Mouse (Mus musculus): ENCODE data around the gene Ahcy.

The Ahcy gene

GRCm38 (mm10) chr2:155073978-155074765 is at the start of gene Ahcy:
Ahcy (minus strand) TSS chr2:155074497.
- peak; percentile 77 for DNase-seq (ENCODE audit: extremely low read depth, low read depth)

GRCm38 (mm10) chr2:155115216-155115830 is 41.0 kb upstream of the Ahcy start:
- no peak for DNase-seq (ENCODE audit: extremely low read depth, low read depth)

DNA sequence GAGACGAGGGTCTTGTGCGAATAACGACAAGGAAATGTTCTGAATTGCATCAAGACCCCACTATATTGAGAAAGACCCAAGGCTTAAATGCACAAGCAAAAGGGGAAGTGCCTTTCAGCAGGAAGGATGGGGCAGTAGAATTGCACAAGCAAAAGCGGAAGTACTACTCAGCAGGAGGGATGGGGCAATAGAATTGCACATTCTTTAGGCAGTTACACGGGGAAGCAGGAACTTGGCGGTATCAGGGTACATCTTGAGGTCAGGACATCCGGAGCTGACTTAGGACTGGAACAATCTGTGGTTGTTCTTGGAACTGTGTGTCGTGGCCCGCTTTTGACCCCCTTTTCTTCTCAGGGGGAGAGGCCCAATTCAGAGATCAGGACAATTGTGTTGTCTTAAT is 33.0 kb upstream of the Ahcy start:
- DNase-seq (ENCODE audit: extremely low read depth, low read depth) = peak; percentile 50

DNA sequence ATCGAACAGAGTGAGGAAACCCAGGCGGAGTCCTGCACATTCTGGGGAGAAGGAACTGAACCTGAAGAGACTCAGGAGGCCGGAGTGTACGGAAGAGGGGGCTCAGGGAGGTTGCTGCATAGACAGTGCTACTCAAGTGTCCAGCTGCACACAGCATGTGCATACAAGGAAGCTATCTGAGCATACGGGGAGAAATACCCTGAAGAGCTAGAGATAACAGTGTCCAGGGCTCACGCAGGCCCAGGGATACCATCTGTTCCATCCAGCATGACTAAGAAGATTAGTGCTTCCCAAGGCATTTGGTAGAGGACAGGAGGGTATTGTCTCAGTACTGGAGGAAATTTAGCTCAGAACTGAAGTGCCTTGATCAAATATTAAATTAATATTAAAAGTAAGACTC is 29.3 kb upstream of the Ahcy start:
- no peak for DNase-seq (ENCODE audit: extremely low read depth, low read depth)

- no peak for DNase-seq (ENCODE audit: extremely low read depth, low read depth)
Observed at GRCm38 (mm10) chr2:155101761-155102181, 27.5 kb upstream of the Ahcy start.

DNA sequence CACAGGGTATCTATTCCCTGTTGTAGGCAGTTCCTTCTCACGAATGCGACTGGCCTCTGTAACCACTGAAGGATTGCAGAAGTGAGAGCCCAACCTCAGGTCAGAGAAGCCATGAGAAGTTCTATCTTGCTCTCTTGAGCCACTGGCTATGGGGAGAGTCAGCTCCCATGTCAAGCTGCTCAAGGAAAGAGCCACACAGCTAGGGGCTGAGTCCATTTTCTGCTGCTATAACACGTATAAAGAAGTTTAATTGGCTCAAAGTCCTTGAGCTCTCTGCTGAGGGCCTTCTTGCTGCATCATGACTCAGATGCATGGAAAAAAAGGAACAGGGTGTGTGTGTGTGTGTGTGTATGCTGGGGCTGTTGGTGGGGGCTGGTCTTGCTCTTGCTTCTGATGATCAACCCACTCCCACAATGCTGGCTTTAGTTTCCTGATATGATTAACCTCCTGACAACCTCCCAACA is 26.5 kb upstream of the Ahcy start:
- DNase-seq (ENCODE audit: extremely low read depth, low read depth) = no peak

- DNase-seq (ENCODE audit: extremely low read depth, low read depth) = no peak
Observed at GRCm38 (mm10) chr2:155099994-155100795, 25.9 kb upstream of the Ahcy start.

GRCm38 (mm10) chr2:155099421-155099820 is 25.1 kb upstream of the Ahcy start:
- DNase-seq (ENCODE audit: extremely low read depth, low read depth) = no peak

DNA sequence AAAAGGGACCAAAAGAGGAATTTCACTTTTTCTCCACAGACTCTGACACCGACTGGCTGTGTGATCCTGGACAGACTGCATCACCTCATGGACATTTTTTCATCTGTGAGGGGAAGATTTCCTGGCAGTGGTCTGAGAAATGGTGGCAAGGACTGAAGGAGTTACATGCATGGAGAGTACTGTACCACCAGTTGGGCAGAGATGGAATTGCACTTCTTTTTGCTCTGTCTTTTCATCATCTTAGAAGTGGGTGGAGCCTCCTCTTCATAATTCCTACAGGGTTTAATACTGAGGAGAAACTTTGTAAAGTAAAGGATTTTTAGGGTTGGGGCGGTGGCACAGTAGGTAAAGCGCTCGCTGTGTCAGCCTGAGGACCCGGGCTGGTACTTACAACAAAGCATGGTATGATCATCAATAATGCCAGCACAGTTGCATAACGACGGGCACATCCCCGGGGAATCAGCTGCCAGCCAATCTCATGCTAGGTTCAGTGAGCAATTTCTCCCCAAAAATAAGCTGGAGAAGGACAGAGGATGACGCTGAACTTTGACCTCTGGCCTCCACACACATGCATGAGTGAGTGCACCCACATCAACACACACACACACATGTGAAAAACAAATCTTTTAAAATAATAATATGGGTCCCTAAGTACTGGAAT is 24.6 kb upstream of the Ahcy start:
- DNase-seq (ENCODE audit: extremely low read depth, low read depth) = peak; percentile 15

DNA sequence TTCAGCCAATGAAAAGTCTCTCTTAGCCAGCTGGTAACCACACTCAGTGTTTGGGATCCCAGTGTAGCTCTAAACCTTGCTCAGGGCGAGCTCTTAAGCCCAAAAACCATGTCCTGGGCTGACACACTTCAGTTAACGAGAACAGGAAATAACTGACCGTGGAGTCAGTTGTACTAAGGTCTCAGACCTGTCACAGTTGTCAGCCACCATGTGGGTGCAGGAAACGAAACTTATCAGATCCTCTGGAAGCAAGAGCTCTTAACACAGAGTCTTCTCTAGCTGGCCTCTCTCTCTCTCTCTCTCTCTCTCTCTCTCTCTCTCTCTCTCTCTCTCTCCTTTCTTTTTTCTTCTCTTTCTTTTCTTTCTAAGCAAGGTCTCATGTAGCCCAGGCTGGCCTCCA is 19.1 kb upstream of the Ahcy start:
- DNase-seq (ENCODE audit: extremely low read depth, low read depth) = no peak

GRCm38 (mm10) chr2:155091743-155092075 is 17.4 kb upstream of the Ahcy start:
- DNase-seq (ENCODE audit: extremely low read depth, low read depth) = no peak

- peak; percentile 83 for DNase-seq (ENCODE audit: extremely low read depth, low read depth)
Observed at GRCm38 (mm10) chr2:155090909-155091742, 16.8 kb upstream of the Ahcy start.

DNA sequence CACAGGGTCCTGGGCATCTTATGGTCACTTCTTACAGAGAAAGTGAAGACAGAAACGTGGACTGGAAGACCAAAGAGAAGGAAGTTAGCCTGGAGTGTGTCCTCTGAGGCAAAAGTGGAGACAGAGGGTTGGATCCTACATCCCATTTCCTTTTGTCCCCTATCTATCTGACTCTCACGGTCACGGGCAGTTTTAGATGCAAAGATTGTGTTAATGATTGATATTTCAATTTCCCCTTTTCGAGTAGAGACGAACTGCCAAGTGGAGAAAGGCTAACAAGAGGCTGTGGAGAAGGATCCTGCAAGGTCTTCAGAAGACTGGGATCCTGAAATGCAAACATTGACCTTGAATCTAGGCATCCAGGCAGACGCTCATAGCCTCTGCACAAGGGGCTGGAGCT is 14.0 kb upstream of the Ahcy start:
- no peak for DNase-seq (ENCODE audit: extremely low read depth, low read depth)

DNA sequence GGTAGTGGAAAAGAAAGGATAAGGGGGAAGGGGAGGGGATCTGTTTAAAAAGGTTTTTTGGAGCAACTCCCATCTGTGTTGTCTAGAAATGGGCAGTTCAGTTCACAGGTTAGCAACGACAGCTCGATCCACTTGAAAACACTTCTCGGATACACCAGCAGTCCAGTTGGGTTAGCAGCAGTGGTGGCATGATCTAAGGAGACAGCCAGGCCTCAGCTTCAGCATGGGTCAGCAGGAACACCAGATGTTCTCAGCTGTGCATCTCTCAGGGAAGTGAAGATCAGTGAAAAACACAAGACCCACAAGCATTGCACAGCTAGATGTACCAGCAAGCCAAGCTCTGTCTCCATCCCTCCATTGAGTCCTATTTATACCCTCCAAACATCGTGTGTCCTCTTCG is 12.0 kb upstream of the Ahcy start:
- no peak for DNase-seq (ENCODE audit: extremely low read depth, low read depth)

GRCm38 (mm10) chr2:155084546-155084945 is 10.2 kb upstream of the Ahcy start:
- DNase-seq (ENCODE audit: extremely low read depth, low read depth) = no peak

DNA sequence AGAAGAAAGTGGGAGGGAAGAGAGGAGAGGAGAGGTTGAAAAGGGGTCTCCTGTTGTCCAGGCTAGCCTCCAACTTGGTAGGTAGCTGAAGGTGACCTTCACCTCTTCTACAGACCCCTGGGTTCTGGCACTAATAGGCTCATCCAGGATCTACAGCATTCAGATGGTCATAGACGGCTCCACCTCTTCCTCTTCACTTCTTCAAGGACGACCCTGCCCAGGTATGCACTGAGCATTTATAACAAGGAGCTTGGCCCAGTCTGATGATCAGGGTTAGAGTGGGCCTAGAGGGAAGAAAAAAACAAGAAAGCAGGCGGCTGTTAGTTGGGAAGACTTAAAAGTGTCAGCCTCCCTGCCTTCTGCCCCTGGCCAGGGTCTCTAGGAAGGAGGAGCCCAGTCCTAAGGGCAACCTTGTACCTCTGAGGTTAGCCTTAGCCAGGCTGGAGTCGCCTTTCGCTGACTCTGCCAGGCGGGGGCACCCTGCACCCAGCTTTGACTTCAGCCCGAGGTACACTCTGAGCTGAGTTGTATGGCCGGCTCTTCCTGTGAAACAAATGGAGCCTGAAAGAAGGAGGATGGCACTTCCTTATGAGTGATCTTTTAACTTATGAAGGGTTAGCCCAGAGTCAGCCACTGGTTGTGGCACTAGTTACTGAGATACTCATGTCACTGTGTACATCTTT is 8.0 kb upstream of the Ahcy start:
- no peak for DNase-seq (ENCODE audit: extremely low read depth, low read depth)

DNA sequence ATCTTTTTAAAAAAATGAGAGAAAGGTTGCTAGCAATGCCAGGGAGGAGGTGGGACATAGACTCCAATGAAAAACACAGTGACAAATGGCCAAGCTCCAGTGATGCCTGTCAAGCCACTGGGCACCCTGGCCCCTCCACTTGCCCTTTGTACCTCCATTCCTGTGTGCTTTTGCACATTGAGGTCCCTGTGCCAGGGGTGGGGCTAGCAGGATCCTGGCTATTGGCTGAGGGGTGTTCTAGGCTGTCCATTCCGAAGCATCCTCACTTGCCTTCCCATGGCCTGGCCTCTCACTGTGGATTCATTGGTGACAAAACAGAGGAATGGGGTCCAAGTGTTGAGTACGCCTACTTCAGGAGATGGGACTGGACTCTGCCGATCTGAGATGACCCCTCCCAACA is 6.8 kb upstream of the Ahcy start:
- DNase-seq (ENCODE audit: extremely low read depth, low read depth) = no peak

- DNase-seq (ENCODE audit: extremely low read depth, low read depth) = no peak
Observed at GRCm38 (mm10) chr2:155080179-155080530, 5.9 kb upstream of the Ahcy start.

DNA sequence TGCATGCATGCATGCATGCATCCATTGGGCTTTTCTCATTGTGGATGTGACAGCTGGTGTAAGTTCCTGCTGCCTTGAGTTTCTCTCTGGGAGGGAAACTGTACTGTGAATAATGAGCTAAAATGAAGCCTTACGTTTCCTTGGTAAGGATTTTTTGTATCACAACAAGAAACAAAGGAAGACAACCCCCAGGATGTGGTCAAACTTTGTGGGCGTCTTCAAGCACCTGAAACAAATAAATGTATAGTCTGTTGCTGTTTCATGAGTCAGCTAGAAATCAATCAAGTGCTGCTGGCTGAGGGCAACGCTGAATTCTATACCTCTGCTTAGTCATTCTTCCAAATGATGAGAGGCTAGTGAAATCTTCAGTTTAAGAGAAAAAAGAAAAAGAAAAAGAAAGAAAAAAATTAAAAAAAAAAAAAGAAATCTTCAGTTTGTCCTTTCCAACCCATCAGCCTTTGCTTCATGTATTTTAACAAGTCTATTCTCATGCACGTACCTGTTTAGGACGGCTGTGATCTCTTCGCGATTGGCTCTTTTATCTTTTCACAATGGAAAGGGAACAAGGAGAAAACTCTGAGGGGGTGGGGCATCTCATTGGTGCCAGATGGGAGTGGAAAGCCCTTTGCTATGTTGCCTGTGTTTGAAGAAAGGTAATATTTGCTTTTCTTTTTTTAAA is 5.3 kb upstream of the Ahcy start:
- DNase-seq (ENCODE audit: extremely low read depth, low read depth) = no peak

DNA sequence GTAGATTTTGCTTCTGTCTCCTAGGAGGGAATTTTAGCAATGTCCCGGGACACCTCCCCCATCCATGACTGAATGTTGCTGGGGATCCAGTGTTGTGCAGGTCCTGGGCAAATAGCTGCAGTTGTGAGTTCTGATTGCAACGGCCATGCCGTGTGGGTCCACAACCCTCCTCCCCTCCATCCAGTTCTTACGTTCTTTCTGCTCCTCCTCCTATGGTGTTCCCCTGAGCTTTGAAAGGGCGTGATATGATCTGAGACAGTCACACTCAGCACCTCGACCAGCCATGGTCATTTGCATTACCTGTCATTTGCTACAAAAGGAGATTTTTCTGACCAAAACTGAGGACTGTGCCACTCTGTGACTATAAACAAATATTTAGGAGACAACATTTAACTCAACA is 1.4 kb upstream of the Ahcy start:
- DNase-seq (ENCODE audit: extremely low read depth, low read depth) = no peak

Data from MEL-GATA-1-ER (cell line).